Mouse (Mus musculus): ENCODE measurements around the gene Brip1.

Gene Brip1

GRCm38 (mm10) chr11:86107276-86107675 lies 93.7 kb downstream of the Brip1 start:
- DNase-seq, result peak; percentile 7

- DNase-seq, result peak; percentile 17
Observed at GRCm38 (mm10) chr11:86106596-86106995, 94.4 kb downstream of the Brip1 start.

- DNase-seq, result peak; percentile 29
Observed at GRCm38 (mm10) chr11:86101191-86101590, 99.8 kb downstream of the Brip1 start.

DNA sequence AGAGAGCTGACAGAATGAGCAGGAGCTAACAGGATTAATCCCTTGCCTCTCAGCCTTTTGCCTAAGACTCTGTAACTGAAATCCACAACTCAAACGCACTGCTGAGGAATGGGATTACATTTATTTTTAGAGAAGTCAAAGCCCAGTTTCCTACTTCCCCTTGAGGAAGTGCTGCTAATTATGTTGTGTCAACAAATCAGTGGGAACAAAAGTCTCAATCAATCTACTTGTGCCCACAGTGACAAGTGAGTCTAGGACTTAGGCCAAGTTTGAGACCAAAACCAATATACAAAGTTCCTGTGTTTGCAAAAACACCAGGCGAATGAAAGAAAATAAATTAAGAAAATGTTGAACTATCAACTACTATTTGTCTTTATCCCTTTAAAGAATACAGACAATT lies 101.7 kb downstream of the Brip1 start:
- no peak for DNase-seq

GRCm38 (mm10) chr11:86088815-86089214 lies 112.2 kb downstream of the Brip1 start:
- no peak for DNase-seq

DNA sequence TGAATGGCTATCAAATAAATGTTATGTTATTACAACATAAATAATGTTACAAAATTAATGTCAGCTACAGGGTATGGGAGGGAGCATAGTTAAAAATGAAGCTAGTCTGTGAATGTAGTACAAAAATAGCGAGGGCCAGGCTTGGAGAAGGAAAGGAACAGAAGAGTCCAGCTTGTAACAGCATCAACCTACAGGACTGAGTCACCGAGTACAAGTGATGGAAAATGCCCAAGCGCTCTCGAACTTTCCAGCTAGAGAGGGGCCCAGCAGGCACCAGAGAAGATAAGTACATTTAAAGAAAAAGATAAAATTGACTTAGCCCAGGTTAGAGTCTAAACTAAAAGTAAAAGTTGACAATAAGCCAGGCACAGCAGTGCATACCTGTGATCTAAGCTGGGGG lies 116.5 kb downstream of the Brip1 start:
- no peak for DNase-seq

- no peak for DNase-seq
Observed at GRCm38 (mm10) chr11:86078025-86078424, 123.0 kb downstream of the Brip1 start.

DNA sequence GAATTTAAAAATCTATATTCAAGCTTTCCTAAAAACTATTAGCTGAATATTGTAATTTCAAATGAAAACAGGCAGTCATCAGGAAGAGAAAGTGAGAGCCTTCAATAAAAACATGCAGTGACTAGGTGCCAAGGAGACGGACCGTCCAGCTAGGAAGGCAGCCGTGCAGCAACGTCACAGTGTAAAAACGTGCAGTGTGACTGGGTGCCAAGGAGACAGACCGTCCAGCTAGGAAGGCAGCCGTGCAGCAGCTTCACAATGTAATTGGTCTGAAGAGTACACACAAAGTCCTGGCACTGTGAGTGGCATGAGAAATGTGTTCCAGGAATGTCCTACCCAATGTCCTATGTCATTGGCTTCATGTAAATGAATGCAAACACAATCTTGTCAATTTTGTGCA lies 124.0 kb downstream of the Brip1 start:
- no peak for DNase-seq

DNA sequence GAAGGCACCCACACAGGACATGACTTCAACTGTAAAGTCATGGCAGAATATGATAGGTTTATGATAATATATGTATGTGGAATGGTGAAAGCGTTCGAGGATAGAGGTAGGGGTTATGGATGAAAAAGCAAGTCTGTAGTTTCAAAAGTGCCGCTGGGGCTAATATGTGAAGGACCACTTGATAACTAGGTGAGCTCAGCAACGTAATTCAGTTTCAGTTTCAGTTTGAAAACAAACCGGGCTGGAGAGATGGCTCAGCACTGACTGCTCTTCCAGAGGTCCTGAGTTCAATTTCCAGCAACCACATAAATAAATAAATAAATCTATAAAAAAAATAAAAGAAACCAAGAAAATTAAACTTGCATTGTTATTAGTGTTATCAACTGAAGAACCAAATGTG lies 124.6 kb downstream of the Brip1 start:
- DNase-seq, result no peak

GRCm38 (mm10) chr11:86075371-86075770 lies 125.6 kb downstream of the Brip1 start:
- DNase-seq, result no peak

GRCm38 (mm10) chr11:86068651-86069050 lies 132.3 kb downstream of the Brip1 start:
- DNase-seq, result no peak

DNA sequence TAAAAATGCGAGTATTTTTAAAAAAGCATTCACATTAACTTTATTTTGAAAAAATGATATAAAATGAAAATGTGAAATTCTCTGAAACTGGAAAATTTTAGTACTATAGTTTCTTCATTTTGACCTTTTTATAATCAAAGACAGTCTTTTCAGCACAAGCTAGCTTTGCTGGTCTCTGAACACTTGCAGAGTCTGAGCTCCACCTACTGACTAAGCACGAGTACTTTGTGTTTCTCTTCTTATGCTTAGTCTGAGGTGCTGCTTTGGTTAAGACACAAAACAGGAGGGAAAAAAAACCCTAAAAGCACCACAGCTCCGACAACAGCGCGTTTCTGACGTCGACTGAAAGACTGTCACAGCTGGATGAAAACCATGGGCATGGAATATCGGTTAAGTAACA lies 133.8 kb downstream of the Brip1 start:
- peak; percentile 19 for DNase-seq

- DNase-seq, result peak; percentile 18
Observed at GRCm38 (mm10) chr11:86064881-86065280, 136.1 kb downstream of the Brip1 start.

DNA sequence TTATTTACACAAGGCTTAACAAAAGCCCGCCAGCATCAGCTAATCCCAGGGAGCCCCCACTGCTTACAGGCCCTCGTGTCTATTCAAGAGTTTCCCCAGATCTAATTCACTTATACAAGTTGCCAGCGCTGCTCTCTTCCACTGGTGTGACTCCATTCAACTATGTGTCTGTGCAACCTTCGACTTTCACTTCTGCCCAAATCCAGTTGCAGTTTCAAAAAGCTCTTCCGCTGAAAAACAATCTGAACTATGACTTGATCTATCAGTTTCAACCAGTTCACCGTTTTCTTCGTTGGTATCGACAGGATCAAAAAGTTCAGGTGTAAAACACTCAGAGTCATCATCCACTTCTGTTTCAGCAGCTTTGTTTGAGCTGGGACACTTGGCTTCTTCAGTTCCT lies 139.8 kb downstream of the Brip1 start:
- DNase-seq, result no peak

DNA sequence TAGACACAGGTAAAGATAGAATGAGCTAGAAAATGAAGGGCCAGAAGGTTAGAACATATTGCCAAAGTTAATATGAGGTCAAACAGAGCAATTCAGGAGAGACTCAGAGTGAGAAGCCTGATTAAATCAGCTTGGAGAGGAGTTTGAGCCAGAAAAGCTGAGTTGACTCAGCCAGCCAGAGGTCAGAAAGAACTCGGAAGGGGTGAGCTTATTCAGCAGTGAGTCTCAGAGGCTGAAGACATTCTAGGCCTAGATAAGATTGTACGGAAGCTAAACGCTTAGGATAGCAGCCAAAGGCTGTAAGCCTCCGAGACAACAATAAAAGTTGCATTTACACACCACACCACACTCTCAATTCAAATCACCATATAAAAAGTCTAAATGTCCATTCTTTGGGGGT lies 141.9 kb downstream of the Brip1 start:
- DNase-seq, result peak; percentile 11

DNA sequence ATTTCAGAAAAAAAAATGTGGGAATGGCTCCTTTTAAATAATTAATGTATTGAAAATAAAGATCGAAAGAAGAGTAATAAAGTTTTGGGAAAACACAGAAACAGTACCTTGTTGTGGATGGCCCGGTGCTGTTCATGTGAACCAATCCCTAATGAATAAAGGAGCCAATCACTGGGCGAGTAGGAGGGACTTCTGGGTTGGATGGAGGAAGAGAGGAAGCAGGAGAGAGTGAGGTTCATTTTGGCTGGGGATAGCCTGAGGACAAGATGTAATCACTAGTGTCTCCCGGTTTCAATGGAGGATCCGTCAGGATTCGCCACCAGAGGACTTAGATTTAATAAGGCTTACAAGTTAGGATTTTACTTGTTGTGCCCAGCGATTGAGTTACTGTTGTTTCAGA lies 145.2 kb downstream of the Brip1 start:
- no peak for DNase-seq

GRCm38 (mm10) chr11:86051383-86051782 lies 149.6 kb downstream of the Brip1 start:
- no peak for DNase-seq

GRCm38 (mm10) chr11:86050430-86051280 lies 150.3 kb downstream of the Brip1 start:
- DNase-seq, result no peak

GRCm38 (mm10) chr11:86039994-86040393 lies 161.0 kb downstream of the Brip1 start:
- DNase-seq, result no peak

- no peak for DNase-seq
Observed at GRCm38 (mm10) chr11:86039355-86039754, 161.6 kb downstream of the Brip1 start.

GRCm38 (mm10) chr11:86038701-86039100 lies 162.3 kb downstream of the Brip1 start:
- no peak for DNase-seq

GRCm38 (mm10) chr11:86032910-86033309 lies 168.1 kb downstream of the Brip1 start:
- no peak for DNase-seq

DNA sequence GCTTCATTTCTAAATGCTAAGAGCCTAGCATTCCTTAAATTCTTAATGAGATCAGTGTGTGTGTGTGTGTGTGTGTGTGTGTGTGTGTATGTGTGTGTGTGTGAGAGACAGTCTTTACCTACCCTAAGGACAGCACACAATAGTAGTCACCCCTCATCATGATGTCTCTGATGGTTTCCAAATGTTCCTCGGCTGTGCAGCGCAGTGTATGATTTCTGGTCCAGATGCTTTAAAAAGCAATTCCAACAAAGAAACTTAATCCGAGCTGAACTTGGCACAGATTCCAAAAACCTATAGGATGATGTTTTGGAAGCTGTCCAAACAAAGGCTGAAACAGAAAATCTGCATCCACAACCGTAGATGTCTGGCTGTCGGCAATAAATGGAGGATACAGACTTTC lies 173.0 kb downstream of the Brip1 start:
- no peak for DNase-seq

DNA sequence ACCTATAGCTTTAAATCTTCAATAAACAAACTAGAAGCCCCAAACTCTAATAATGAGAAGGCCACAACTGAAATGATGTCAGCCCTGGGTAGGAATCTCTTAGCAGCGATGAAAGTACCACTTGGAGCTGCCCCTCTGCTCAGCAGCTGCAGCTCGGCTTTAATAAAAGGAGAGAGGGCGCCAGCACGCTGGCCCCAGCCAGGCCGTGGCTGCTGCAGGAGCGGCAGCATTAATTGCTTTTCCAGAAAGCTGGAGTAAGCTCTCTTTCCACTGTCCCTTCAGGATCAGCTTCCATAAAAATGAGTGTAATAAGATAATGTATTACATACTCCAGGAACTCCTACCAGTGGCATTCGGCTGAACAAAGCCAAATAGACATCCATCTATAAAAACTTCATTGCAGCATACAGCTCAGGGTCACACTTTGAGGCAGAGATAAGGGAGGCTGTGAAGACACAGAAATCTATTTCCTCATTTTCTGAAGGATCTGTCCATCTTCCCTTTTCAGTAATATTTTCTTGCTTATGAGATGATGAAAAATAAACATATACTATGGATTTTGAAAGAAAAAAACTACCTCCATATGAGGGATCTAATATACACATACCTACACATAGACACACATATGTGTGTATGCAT lies 174.3 kb downstream of the Brip1 start:
- DNase-seq, result no peak
